Mouse (Mus musculus): Measurements from ENCODE around the gene Ap2a2.
"Not testable (repeated sequence)": the region's sequence is repeated elsewhere in the genome, so short reads cannot be mapped to it uniquely, and the experiment has no call there.

Ap2a2 gene

GRCm38 (mm10) chr7:141607717-141608116 lies 45.7 kb downstream of the Ap2a2 start:
- no peak for DNase-seq

GRCm38 (mm10) chr7:141609719-141610514 lies 47.9 kb downstream of the Ap2a2 start:
- DNase-seq, result no peak

GRCm38 (mm10) chr7:141611711-141612370 lies 49.9 kb downstream of the Ap2a2 start:
- peak; percentile 73 for DNase-seq

GRCm38 (mm10) chr7:141612371-141612760 lies 50.4 kb downstream of the Ap2a2 start:
- no peak for DNase-seq

GRCm38 (mm10) chr7:141612791-141613190 lies 50.8 kb downstream of the Ap2a2 start:
- peak; percentile 72 for DNase-seq

- DNase-seq, result no peak
Measured at GRCm38 (mm10) chr7:141614329-141614832, 52.4 kb downstream of the Ap2a2 start.

GRCm38 (mm10) chr7:141624214-141624613 lies 62.2 kb downstream of the Ap2a2 start:
- DNase-seq, result peak; percentile 50

GRCm38 (mm10) chr7:141625120-141625810 lies 63.3 kb downstream of the Ap2a2 start:
- DNase-seq, result no peak

GRCm38 (mm10) chr7:141628018-141628417 lies 66.0 kb downstream of the Ap2a2 start:
- no peak for DNase-seq

- DNase-seq, result no peak
Measured at GRCm38 (mm10) chr7:141629241-141629640, 67.3 kb downstream of the Ap2a2 start.

GRCm38 (mm10) chr7:141638077-141638476 lies 76.1 kb downstream of the Ap2a2 start:
- DNase-seq, result not testable (repeated sequence)

- not testable (repeated sequence) for DNase-seq
Measured at GRCm38 (mm10) chr7:141638513-141639334, 76.8 kb downstream of the Ap2a2 start.

- not testable (repeated sequence) for DNase-seq
Measured at GRCm38 (mm10) chr7:141639335-141639890, 77.4 kb downstream of the Ap2a2 start.

GRCm38 (mm10) chr7:141642375-141642774 lies 80.4 kb downstream of the Ap2a2 start:
- DNase-seq, result no peak

GRCm38 (mm10) chr7:141643160-141643559 lies 81.2 kb downstream of the Ap2a2 start:
- peak; percentile 41 for DNase-seq

- DNase-seq, result no peak
Measured at GRCm38 (mm10) chr7:141647083-141647482, 85.1 kb downstream of the Ap2a2 start.

GRCm38 (mm10) chr7:141647815-141648214 lies 85.8 kb downstream of the Ap2a2 start:
- no peak for DNase-seq

- no peak for DNase-seq
Measured at GRCm38 (mm10) chr7:141652191-141652590, 90.2 kb downstream of the Ap2a2 start.

- DNase-seq, result peak; percentile 11
Measured at GRCm38 (mm10) chr7:141660346-141660745, 98.4 kb downstream of the Ap2a2 start.

- DNase-seq, result no peak
Measured at GRCm38 (mm10) chr7:141661481-141661880, 99.5 kb downstream of the Ap2a2 start.

GRCm38 (mm10) chr7:141662223-141662622 lies 100.2 kb downstream of the Ap2a2 start:
- DNase-seq, result no peak

GRCm38 (mm10) chr7:141666190-141666589 lies 104.2 kb downstream of the Ap2a2 start:
- DNase-seq, result peak; percentile 58
